Mouse (Mus musculus) intestine, embryonic 14.5 days (tissue): ENCODE data around the gene Cgref1. TPM values are rescaled to one million over a fixed set of nuclear protein-coding genes. Genes with fewer than 3 reads are reported as not detected.
A peak's percentile ranks its signal among the peaks of the same experiment; 100 is the strongest.

Experiments
- ATAC-seq: fragments of 200-750 bp; cut with Nextera tagmentation; replicated peaks from 2 replicates; pipeline ENCODE4 v1.8.0; 2017; ENCODE audit warnings: low read depth, moderate number of reproducible peaks, moderate TSS enrichment, moderate library complexity; ENCODE audit not compliant: low FRiP score, low TSS enrichment
- DNase-seq: peaks from one replicate; pipeline ENCODE4 v3.0.0-alpha.2; 2018; ENCODE audit warnings: low spot score
- H3K27ac ChIP-seq: fragments of 300-500 bp; sonication (generic); 2 replicates; pipeline ENCODE4 v1.5.1; 2014; ENCODE audit warnings: low read depth, mild to moderate bottlenecking, control low read depth
- H3K27me3 ChIP-seq: fragments of 300-500 bp; sonication (generic); replicated peaks from 2 replicates; pipeline ENCODE4 v1.6.1; 2014; ENCODE audit warnings: low read length, control low read depth; ENCODE audit not compliant: control insufficient read depth, insufficient read depth
- H3K36me3 ChIP-seq: fragments of 300-500 bp; sonication (generic); 2 replicates; pipeline ENCODE4 v1.6.1; 2014; ENCODE audit warnings: low read length, control low read depth; ENCODE audit not compliant: control insufficient read depth, insufficient read depth
- H3K4me1 ChIP-seq: fragments of 300-500 bp; sonication (generic); replicated peaks from 2 replicates; pipeline ENCODE4 v1.6.1; 2014; ENCODE audit warnings: low read length, control low read depth, mixed read lengths; ENCODE audit not compliant: control insufficient read depth, insufficient read depth
- H3K4me2 ChIP-seq: fragments of 300-500 bp; sonication (generic); 2 replicates; pipeline ENCODE4 v1.6.1; 2014; ENCODE audit warnings: low read length
- H3K4me3 ChIP-seq: fragments of 300-500 bp; sonication (generic); 2 replicates; pipeline ENCODE4 v1.5.1; 2014; ENCODE audit warnings: low read depth, low read length, control low read depth, mixed read lengths
- H3K9ac ChIP-seq: fragments of 300-500 bp; sonication (generic); 2 replicates; pipeline ENCODE4 v1.6.1; 2014; ENCODE audit warnings: mild to moderate bottlenecking, low read length
- H3K9me3 ChIP-seq: fragments of 300-500 bp; sonication (generic); 2 replicates; pipeline ENCODE4 v1.6.1; 2016; ENCODE audit warnings: low read length, control low read depth; ENCODE audit not compliant: control insufficient read depth
- WGBS: fragments of 180-500 bp; shearing (Covaris S2); extraction: QIAGEN DNeasy Blood & Tissue Kit; methylation state at CpG from one replicate; pipeline ENCODE4 v1.1.7; 2014; 5-methylcytosine and 5-hydroxymethylcytosine counted together
- polyA plus RNA-seq: library from polyadenylated mRNA; unstranded; fragments of >200 nt; fragmentation: Nextera tagmentation; extraction: Ambion mirVana; gene quantifications from 2 replicates; pipeline ENCODE4 v1.2.1, GENCODE M21; 2014

Cgref1 gene
- polyA plus RNA-seq, 1 experiment from 2014 or later, result 14.2 TPM

GRCm38 (mm10) chr5:30917348-30917747 lies 28.0 kb downstream of the Cgref1 start:
- Histone ChIP-seq H3K9ac (no peak overlapping the region), H3K4me3 (no peak overlapping the region), H3K27ac (no peak overlapping the region), H3K27me3 (no peaks in the 10 kb centered on the region), H3K4me2 (no peak overlapping the region), H3K4me1 (peaks cover 33% of the 10 kb centered on the region), H3K36me3 (peaks cover 44% of the 10 kb centered on the region), H3K9me3 (no peaks in the 10 kb centered on the region)
- no peak for DNase-seq
- WGBS, result 89% methylated on average over 11 of the region's 11 CpGs
- no peak for ATAC-seq

GRCm38 (mm10) chr5:30916841-30917240 lies 28.6 kb downstream of the Cgref1 start:
- DNase-seq (no peak), ATAC-seq (no peak)
- Histone ChIP-seq H3K27me3 (no peaks in the 10 kb centered on the region), H3K9ac (no peak overlapping the region), H3K9me3 (no peaks in the 10 kb centered on the region), H3K4me2 (no peak overlapping the region), H3K4me3 (no peak overlapping the region), H3K27ac (no peak overlapping the region), H3K4me1 (peaks cover 31% of the 10 kb centered on the region), H3K36me3 (peaks cover 44% of the 10 kb centered on the region)
- 91% methylated on average over 9 of the region's 9 CpGs for WGBS

- Histone ChIP-seq H3K9ac (peak overlapping the region; percentile 84; the same call in 1 of the 2 replicates), H3K4me1 (peaks cover 33% of the 10 kb centered on the region), H3K36me3 (peaks cover 43% of the 10 kb centered on the region), H3K4me2 (peak overlapping the region; percentile 89), H3K27me3 (no peaks in the 10 kb centered on the region), H3K4me3 (peak overlapping the region; percentile 75), H3K9me3 (no peaks in the 10 kb centered on the region), H3K27ac (peak overlapping the region; percentile 96; the same call in 1 of the 2 replicates)
- DNase-seq (peak; percentile 81), ATAC-seq (peak; percentile 69)
- 2% methylated on average over 7 of the region's 7 CpGs for WGBS
These were observed 29.4 kb downstream of the Cgref1 start for GRCm38 (mm10) chr5:30915974-30916433.

- peak overlapping the region; percentile 89 for H3K4me2 ChIP-seq
- peak; percentile 1; the same call in 1 of the 2 replicates for ATAC-seq
- H3K4me3 ChIP-seq, result peak overlapping the region; percentile 75
- peak overlapping the region; percentile 84 for H3K9ac ChIP-seq
- H3K27me3 ChIP-seq, result no peaks in the 10 kb centered on the region
- WGBS, result 47% methylated on average over 9 of the region's 9 CpGs
- peak; percentile 61 for DNase-seq
- H3K27ac ChIP-seq, result peak overlapping the region; percentile 96
- peaks cover 38% of the 10 kb centered on the region for H3K36me3 ChIP-seq
- H3K9me3 ChIP-seq, result no peaks in the 10 kb centered on the region
- H3K4me1 ChIP-seq, result peaks cover 32% of the 10 kb centered on the region
These were observed 29.9 kb downstream of the Cgref1 start for GRCm38 (mm10) chr5:30915456-30915855.

- Histone ChIP-seq H3K9ac (peak overlapping the region; percentile 84), H3K27ac (peak overlapping the region; percentile 96), H3K4me1 (peaks cover 30% of the 10 kb centered on the region), H3K9me3 (no peaks in the 10 kb centered on the region), H3K36me3 (peaks cover 31% of the 10 kb centered on the region), H3K4me2 (peak overlapping the region; percentile 89), H3K27me3 (no peaks in the 10 kb centered on the region), H3K4me3 (peak overlapping the region; percentile 75)
- no peak for ATAC-seq
- 42% methylated on average over 6 of the region's 6 CpGs for WGBS
- no peak for DNase-seq
These were observed 30.5 kb downstream of the Cgref1 start for GRCm38 (mm10) chr5:30914849-30915248.

- Histone ChIP-seq H3K4me2 (peak overlapping the region; percentile 89), H3K9ac (peak overlapping the region; percentile 84), H3K4me3 (peak overlapping the region; percentile 75), H3K4me1 (peaks cover 34% of the 10 kb centered on the region), H3K9me3 (no peaks in the 10 kb centered on the region), H3K36me3 (peaks cover 25% of the 10 kb centered on the region), H3K27me3 (no peaks in the 10 kb centered on the region), H3K27ac (peak overlapping the region; percentile 96)
- WGBS, result 51% methylated on average over 7 of the region's 7 CpGs
- DNase-seq (no peak), ATAC-seq (no peak)
These were observed 31.2 kb downstream of the Cgref1 start for GRCm38 (mm10) chr5:30914101-30914635.

- peak; percentile 68 for ATAC-seq
- peaks cover 42% of the 10 kb centered on the region for H3K4me1 ChIP-seq
- peak within 1 kb of the TSS; percentile 89 for H3K4me2 ChIP-seq
- DNase-seq, result peak; percentile 85
- WGBS, result 19% methylated on average over 13 of the region's 13 CpGs
- peak within 1 kb of the TSS; percentile 84 for H3K9ac ChIP-seq
- peak within 1 kb of the TSS; percentile 96 for H3K27ac ChIP-seq
- no peaks in the 10 kb centered on the region for H3K27me3 ChIP-seq
- H3K9me3 ChIP-seq, result no peaks in the 10 kb centered on the region
- H3K4me3 ChIP-seq, result peak within 1 kb of the TSS; percentile 75
- H3K36me3 ChIP-seq, result peaks cover 15% of the 10 kb centered on the region
These were observed 32.1 kb downstream of the Cgref1 start, which contains the start of gene Emilin1 for GRCm38 (mm10) chr5:30913060-30913841. Gene Emilin1, plus strand, starts transcription at chr5:30913402.

GRCm38 (mm10) chr5:30912156-30912555 lies 33.2 kb downstream of the Cgref1 start:
- Histone ChIP-seq H3K36me3 (peaks cover 5% of the 10 kb centered on the region), H3K9ac (no peak overlapping the region; the same call in 1 of the 2 replicates), H3K9me3 (no peaks in the 10 kb centered on the region), H3K27ac (peak overlapping the region; percentile 96), H3K27me3 (no peaks in the 10 kb centered on the region), H3K4me2 (peak overlapping the region; percentile 89), H3K4me1 (peaks cover 43% of the 10 kb centered on the region), H3K4me3 (no peak overlapping the region)
- WGBS, result 43% methylated on average over 5 of the region's 5 CpGs
- DNase-seq (no peak), ATAC-seq (no peak)
